Mouse (Mus musculus) ovary, postnatal 36 days (tissue): ENCODE results near the gene Papola.
A peak's percentile ranks its signal among the peaks of the same experiment; 100 is the strongest.

ENCODE experiments used
- DNase-seq: peaks from one replicate; pipeline ENCODE4 v3.0.0; 2022; ENCODE audit warnings: low spot score, mixed read lengths

Gene Papola

GRCm38 (mm10) chr12:105784196-105784999, at the start of gene Papola:
TSS of gene Papola (plus strand) at chr12:105784694.
- peak; percentile 88 for DNase-seq

- no peak for DNase-seq
Observed at GRCm38 (mm10) chr12:105735226-105735888, 49.1 kb upstream of the Papola start.

- DNase-seq = no peak
Observed at GRCm38 (mm10) chr12:105735889-105736251, 48.6 kb upstream of the Papola start.

- no peak for DNase-seq
Observed at GRCm38 (mm10) chr12:105738316-105739096, 46.0 kb upstream of the Papola start.

- no peak for DNase-seq
Observed at GRCm38 (mm10) chr12:105739656-105740055, 44.8 kb upstream of the Papola start.

GRCm38 (mm10) chr12:105748114-105748513, 36.4 kb upstream of the Papola start:
- DNase-seq = no peak

GRCm38 (mm10) chr12:105753813-105754212, 30.7 kb upstream of the Papola start:
- no peak for DNase-seq

- no peak for DNase-seq
Observed at GRCm38 (mm10) chr12:105757816-105758497, 26.5 kb upstream of the Papola start.

- DNase-seq = no peak
Observed at GRCm38 (mm10) chr12:105758911-105759310, 25.6 kb upstream of the Papola start.

GRCm38 (mm10) chr12:105759849-105760478, 24.5 kb upstream of the Papola start:
- peak; percentile 67 for DNase-seq

- DNase-seq = no peak
Observed at GRCm38 (mm10) chr12:105761171-105761570, 23.3 kb upstream of the Papola start.

GRCm38 (mm10) chr12:105761629-105762028, 22.9 kb upstream of the Papola start:
- no peak for DNase-seq

- no peak for DNase-seq
Observed at GRCm38 (mm10) chr12:105769700-105770099, 14.8 kb upstream of the Papola start.

GRCm38 (mm10) chr12:105774871-105775270, 9.6 kb upstream of the Papola start:
- no peak for DNase-seq

GRCm38 (mm10) chr12:105777651-105778050, 6.8 kb upstream of the Papola start:
- no peak for DNase-seq

- peak; percentile 77 for DNase-seq
Observed at GRCm38 (mm10) chr12:105785000-105785774, 693 bp downstream of the Papola start.

GRCm38 (mm10) chr12:105786113-105786512, 1.6 kb downstream of the Papola start:
- DNase-seq = no peak

- DNase-seq = no peak
Observed at GRCm38 (mm10) chr12:105787626-105788025, 3.1 kb downstream of the Papola start.

- DNase-seq = no peak
Observed at GRCm38 (mm10) chr12:105789885-105790284, 5.4 kb downstream of the Papola start.

GRCm38 (mm10) chr12:105794896-105795295, 10.4 kb downstream of the Papola start:
- DNase-seq = no peak

GRCm38 (mm10) chr12:105798001-105798400, 13.5 kb downstream of the Papola start:
- no peak for DNase-seq
